Mouse (Mus musculus) testis, postnatal 14 days (tissue): ENCODE results near the gene Rer1.
"Not testable (repeated sequence)": the region's sequence is repeated elsewhere in the genome, so short reads cannot be mapped to it uniquely, and the experiment has no call there.

Experiments
- DNase-seq: peaks from one replicate; pipeline ENCODE4 v3.0.0; 2021; ENCODE audit warnings: low spot score

Rer1 gene

DNA sequence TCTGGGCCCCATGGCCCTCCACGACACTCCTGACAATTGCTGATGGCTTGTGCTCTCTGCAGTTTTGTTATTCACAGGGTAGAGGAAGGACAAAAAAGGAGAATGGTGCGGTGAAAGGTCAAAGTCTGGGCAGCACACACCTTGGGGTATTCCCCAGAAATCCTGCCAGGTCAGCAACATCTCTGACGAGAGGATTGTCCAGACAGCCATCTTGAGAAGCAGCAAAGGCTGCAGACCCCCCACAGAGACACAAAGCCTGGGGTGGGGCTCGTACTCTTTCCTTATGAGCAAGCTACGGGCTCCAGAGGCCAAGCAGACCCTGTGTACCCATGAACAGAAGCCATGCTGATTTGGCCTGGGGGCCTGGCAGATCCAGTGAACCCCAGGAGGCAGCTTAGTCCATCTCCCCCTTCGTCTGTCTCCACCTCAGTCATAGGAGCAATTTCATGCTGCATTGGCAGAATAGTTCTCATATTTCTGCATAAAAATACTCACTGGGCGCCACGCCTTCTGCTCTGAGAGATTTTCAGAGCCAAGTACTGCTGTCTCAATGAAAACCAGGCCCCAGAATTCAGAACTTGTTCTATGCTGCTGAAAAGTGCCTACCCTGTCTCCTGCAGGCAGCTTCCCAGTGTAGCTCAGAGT lies 27.7 kb upstream of the Rer1 start:
- DNase-seq: no peak

DNA sequence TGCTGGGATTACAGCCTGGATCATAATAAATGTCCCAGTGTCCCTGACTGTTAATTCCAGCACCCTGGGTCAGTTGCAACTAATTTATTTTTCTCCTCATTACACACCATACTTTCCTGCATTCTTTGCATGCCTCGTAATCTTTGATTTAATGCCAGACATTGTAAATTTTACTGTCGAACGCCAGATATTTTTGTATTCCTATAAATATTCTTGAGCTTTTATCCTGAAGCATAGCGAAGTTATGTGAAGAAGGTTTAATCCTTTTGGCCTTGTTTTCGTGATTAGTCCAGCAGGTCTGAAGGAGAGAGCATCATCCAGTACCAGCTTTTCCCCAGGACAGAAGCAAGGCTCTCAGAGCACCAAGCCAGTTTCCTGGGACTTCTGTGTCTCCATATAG lies 23.3 kb upstream of the Rer1 start:
- no peak for DNase-seq

DNA sequence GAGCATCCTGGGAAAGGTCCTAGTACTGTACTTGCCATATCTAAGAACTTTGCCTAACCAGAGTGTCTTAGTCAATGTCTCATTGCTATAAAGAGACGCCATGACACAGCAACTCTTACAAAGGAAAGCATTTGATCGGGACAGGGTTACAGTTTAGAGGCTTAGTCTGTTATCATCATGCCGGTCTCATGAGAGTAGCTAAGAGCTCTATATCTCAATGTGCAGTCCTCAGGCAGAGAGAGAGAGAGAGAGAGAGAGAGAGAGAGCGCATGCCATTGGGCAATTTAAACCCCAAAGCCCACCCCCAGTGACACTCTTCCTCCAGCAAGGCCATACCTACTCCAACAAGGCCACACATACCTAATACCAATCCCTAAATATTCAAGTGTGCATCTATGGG lies 21.7 kb upstream of the Rer1 start:
- DNase-seq: no peak

DNA sequence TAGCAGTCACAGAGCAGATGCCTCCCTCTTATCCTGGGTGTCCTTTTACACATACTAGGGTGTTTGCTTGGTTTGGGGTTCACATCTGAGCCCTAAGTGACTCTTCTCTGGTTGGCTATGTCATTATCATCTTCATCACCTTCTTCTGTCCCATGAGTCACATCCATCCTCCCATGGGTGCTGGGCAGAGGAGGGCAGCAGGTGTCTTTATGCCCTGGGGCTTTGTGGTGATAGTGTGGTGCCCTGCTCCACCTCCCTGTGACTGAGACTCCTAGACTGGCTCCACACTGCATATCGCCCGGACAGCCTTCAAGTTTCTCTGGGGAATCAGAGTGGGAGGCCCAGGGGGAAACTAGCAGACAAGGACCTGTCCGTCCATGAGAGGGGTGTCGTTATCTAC lies 12.4 kb upstream of the Rer1 start:
- DNase-seq: no peak

DNA sequence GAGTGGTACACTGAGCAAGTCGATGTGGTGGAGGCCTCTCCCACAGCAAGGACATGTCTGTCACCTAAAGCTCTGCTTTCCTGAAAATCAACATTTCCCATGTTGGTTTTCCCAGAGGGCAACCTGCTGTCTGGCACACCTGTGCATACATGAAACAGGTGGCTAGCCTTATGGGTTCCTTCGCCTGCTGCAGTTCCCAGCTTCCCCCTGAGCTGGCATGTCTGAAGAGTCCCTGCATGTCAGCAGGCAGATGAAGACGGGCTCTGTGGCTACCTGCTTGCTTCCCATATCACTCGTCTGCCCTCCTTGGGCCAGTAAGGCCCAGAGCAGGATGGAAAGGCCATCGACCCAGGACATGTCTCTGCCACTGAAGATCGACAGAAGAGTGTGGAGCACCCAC lies 11.3 kb upstream of the Rer1 start:
- no peak for DNase-seq

DNA sequence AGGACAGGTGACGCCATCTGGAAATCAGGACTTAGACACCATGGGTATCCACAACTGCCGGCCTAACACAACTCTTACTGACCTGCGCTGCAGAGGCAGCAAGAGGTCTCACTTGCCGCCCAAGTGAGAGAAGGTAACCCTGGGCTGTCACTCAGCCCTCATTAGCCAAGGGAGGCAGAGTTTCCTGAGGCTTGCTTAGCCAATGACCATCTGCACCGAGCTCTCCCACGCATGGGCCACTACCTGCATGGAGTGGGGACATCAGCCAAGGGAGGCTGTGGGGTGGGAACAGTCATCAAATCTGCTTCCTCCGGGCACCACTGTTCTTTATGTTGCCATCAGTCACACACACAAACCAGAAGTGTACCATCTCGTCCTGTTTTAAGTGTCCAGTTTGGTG lies 9.8 kb upstream of the Rer1 start:
- no peak for DNase-seq

DNA sequence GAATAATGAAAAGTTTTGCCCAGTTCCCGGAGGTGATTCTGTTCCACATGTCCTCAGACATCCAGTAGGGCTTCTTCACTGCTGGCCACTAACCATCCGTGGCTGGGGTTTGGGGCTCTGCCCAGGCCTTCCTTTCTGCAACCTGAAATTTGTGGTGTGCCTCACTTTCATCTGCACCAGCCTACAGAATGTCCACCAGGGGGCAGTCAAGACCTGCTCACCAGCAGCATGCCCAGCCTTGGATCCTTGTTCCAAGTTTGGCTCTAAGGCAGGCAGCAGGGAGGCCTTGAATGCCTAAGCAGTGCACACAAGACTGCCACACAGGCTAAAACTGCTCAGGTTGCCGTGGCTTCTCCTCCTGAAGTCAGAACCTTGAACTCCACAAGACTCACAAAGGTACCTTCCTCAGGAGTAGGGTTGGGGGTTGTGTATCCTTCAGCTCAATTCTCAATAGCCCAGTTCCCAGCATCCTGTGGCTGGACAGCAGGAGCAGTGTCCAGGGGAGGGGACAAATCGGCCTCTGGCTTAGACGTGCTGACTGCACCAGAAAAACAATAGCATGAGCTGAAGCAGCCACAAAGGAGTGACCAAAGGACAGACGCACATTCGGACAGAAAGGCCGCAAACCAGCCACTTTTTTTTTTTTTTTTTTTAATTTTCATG lies 9.2 kb upstream of the Rer1 start:
- peak; percentile 76 for DNase-seq

DNA sequence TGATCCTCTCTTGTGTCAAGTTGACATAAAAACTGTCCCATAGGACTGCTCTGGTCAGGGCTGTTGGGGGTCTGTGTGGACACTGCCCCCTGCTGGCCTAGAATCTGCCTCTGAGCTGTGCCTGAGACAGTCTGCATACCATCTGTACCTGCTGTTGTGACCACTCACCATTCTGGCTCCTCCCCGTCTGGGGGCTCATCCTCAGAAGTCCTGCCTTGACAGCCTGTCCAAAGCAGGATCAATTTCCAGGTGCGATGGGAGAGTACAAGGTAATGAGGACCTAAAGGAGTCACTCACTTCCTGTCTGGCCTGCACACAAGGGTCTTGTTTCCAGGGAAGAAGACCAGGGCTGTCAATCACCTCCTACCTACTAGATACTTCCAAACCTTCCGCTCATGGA lies 8.4 kb upstream of the Rer1 start:
- DNase-seq: no peak

DNA sequence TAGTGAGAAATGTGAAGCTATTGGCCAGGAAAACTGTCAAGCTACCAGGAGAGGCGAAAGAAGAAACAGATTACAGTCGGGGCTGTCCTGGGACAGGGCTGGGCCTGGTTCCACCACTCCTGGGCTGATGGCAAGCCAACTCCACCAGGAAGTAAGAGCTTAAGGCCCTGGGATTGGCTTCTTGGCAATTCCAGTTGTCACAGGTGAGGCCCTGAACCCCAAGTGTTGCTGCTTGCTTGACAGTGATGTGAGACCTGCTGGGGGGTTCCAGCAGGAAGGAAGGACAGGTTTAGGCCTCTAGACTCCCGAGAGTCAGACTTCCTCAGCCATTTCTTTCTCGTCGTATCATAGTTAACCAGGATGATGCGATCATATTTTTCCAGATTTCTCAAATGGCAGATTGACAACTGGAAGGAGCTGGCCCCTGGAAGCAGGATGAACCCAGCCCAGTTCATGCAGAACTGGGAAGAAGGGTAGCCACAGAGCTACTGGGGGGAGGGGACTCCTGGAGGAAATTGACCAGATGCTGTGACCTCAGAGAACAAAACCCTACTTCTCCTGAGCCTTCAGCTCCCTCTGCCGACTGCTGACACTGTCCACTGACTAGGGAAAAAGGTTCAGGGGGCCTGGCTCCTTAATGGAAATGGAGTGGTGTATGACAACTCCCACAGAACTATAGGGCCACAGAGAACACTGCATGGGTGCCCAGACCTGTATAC lies 7.4 kb upstream of the Rer1 start:
- DNase-seq: no peak

DNA sequence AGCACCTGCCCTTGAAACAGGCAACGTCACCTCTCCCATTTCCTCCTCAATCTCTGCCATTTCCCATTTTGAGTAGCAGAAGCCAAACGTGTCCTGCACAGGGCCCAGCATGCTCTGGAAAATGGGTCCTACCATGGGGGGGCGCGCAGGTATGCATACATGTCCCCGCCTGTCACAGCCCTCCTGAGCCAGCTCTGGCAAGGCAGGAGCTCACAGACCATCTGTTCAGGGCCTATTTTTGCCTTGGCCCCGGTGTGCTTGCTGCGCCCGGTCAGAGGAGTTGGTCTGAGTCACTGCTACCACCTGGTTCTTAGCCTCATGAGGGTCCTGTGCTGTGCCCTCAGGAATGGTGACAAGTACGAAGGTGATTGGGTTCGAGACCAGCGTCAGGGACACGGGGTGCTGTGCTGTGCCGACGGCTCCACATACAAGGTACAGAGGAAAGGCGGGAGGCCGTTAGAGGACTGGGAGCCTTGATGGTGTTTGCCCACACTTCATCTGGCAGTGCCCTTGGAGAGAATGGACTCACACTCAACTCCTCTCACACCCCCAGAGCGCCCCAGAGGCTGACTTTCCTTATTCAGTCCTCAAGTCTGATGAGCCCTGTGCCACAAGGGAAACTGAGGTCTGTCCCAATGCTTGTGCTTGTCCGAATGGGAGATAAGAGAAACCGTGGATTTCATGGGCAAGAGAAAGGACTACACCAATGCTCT lies 6.7 kb upstream of the Rer1 start:
- no peak for DNase-seq

DNA sequence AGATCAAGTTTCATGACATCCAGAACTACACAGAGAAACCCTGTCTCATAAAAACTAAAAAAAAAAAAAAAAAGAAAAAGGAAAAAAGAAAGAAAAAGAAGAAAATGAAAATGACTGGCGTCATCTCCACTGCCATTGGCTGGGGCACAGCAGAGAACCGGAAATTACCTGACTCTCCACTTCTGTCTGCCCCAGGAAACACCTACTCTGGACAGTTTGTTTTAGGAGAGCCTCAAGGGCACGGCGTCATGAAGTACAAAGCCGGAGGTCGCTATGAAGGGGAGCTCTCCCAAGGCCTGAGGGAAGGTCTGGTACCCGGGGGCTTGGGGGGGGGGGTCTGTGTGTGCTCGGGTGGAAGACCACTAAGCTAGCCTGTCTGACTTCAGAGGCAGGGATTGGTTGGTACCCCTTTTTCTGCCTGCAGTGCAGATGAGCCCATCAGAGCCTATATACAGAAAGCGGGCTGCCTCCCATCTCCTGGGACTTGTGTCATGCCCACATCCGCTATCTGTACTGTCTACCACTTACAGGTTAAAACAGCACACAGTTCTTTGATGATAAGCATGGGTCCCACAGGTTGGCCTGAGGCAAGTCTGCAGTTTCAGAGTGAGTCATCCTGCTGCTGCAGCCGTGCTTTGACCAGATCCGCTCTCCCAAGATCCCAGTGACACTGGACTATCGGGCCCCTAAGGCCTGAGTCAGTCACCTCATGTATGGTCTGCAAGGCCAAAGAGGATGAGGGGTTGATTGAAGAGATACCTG lies 4.7 kb upstream of the Rer1 start:
- DNase-seq: no peak

DNA sequence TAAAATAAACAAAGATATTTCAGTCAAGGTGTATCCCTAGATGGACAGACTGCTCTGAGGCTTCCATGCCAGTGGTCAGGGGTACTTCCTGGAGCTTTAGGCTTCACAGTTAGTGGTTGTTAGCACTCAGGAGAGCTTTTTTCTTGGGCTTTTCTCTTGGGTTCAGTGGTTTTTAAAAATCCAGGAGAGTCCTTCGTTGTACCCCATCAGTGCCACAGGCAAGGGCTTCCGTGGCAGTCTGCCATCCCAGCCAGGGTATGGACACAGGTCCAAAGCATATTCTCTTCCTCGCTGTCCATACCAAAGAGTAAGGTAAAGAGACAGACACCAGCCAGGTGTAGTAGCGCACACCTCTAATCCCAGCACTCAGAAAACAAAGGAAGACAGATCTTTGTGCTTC lies 4.0 kb upstream of the Rer1 start:
- DNase-seq: no peak

DNA sequence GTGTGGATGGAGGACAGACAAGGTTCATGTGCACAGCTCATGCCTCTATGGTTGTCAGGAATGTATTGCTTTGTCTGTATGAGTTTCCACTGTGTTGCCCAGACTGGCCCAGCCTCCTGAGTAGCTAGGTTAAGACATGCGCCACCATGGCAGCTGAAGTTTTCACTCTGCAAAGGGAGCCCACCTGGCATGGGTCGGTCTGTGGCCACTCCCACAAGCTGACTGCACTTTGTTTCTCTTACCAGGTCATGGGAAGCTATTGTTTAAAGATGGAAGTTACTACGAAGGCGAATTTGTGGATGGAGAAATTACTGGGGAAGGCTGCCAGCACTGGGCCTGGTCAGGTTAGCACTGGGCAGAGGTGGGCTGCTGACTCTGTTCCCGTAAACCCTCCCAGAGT lies 3.1 kb upstream of the Rer1 start:
- DNase-seq: no peak

DNA sequence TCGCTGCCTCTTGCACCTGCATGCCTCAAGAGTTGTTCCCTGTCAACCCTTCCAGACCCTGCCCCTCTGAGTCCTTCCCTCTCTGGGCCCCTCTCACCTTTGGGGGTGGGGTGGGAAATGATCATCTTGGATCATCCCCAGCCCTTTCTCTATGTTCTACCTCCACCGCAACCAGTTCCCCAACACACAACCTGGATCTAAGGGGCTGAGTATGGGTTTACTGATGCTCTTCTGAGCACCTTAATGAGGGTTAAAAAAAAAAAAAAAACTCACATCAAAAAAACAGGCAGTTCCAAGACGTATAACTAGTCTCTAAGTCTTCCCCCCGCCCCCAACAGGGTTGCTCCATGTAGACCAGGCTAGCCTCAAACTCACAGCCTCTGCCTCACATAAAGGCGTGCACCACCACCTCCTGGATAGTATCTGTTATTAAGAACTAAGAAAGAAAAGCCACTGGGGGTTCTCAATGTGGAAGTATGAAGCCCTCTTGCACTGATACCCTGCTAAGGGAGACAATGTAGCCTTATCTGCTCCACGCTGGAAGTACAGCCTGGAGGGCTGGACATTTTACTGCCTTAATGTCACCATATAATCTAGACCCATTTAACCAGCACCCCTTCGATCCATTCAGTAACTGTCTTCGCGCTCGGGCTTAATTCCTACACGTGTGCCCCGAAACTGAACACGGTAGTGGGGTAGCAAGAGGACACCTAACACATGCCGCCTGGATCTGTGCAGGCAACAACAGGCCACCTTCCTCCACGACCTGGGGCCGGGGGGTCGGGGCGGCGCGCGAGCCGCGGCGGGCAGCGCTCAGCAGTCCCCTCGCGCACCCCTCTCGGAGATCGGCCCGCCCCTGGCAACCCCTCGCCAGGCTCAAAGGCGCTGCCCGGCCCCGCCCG lies 725 bp downstream of the Rer1 start:
- DNase-seq: no peak

DNA sequence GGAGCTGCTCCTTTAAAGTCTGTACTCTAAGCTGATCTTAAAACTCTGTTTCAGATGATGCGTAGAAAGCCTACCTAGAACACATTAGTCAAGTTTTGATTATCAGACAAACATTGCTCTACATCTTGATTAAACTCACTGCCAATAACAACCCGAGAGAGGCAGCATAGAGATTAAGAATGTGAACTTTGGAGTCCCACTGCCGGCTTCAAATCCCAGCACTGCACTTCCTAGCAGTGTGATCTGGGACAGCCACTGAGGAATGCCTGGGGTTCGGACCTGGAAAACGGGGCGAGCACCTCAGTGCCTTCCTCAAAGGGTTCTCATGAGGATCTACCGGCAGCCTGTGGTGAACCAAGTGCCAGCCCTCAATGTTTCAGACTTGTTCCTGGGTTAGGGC lies 1.8 kb downstream of the Rer1 start:
- no peak for DNase-seq

DNA sequence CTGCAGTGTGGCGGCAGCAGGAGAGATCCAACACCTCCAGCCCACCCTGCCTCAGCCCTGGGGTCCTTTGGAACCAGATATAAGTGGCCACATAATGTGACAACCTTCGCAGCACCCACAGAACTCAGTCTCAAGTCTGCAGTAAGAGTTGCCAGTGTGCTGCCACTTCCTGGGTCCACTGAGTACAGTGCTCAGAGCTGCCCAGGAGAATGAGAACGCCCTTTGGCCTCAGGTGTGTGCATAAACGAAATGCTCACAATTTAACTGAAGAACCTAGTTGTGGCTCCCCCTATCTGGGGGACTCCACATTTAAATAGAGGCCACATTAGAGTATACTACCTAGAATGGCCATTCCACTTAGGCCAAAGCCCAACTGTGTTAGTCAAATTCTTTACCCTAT lies 2.6 kb downstream of the Rer1 start:
- no peak for DNase-seq

DNA sequence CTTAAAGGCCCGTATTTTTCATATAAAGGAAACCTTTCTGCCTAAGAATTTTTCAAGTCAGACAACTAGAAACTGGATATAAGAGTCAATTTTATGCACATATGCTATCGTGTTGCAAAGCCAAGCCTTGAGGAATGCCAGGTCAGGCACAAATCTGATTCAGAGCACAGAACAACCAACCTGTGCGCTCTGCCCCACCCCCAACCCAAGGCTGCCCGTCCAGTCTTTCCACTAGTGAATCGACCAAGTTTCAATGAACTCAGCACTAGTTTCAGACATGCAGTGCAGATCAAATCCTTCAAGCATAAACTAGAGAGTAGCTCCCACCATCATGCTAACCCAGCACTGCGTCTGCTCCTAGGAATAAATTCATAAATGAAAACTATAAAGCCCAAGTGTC lies 6.5 kb downstream of the Rer1 start:
- no peak for DNase-seq

DNA sequence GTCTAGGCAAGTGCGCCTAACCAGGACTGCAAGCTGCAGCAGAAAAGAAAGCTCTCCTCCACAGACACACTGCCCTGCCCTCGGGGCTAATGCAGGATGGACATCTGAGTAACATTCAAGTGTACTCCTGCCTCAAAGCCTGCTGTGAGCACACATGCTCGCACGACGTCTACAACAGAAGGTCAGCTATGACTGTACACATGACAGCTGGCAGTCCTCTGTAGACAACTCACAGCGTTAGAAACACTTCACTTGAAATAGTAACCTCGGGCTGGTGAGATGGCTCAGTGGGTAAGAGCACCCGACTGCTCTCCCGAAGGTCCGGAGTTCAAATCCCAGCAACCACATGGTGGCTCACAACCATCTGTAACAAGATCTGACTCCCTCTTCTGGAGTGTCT lies 7.4 kb downstream of the Rer1 start:
- not testable (repeated sequence) for DNase-seq

DNA sequence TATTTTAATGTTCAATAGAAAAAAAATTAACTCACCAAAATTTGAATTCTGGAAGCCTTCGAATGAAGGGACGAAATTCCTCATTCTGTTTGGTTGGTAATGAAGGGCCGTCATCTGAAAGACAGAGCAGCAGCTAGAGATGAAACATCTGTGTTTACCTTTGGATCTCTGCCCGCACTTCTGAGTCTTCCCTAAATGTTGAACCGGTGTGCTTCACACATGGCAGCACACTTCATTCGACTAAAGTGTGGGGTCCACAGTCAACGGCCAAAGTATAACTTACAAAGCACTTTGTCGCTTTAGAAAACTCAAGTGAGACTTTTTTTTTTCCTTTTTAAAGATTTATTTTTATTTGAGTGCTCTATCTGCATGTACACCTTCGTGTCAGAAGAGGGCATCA lies 9.5 kb downstream of the Rer1 start:
- no peak for DNase-seq

DNA sequence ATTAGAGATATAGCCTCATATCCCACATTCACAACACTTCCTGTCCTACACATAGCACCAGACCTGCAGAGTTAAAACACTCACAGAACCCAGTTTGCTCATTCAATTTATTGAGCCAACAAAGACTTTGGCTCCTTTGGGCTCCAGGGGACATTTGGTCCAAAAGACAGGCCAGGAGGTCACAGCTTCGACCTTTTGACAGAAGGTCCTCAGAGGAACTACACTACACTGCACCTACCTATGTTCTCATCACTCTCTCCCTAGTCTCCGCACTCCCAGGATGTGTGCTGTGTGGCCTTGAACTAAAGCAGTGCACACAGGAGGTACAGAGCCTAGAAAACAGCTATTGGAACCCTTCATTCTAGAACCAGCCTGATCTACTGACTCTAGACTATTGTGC lies 10.4 kb downstream of the Rer1 start:
- DNase-seq: no peak

DNA sequence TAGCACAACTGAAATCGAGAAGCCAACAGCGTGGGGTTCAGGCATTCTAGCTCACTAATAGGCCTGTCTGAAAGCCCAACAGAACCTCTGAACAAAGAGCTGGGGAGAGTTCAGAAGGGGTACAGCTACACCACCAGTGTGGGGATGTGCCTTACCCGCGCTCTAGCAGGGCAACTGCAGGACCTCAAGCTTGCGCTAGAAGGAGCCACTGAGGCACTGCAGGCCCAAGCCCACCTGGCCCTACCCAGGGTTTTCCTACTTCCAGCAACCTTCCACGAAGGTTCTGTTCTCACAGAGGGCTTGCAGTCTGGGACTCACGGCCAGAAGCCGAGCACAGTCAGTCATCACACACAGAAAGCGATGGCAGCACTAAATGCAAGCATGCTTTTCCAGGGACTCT lies 11.0 kb downstream of the Rer1 start:
- DNase-seq: no peak
